Mouse (Mus musculus): ENCODE measurements around the gene Ppp4r1.

DNA sequence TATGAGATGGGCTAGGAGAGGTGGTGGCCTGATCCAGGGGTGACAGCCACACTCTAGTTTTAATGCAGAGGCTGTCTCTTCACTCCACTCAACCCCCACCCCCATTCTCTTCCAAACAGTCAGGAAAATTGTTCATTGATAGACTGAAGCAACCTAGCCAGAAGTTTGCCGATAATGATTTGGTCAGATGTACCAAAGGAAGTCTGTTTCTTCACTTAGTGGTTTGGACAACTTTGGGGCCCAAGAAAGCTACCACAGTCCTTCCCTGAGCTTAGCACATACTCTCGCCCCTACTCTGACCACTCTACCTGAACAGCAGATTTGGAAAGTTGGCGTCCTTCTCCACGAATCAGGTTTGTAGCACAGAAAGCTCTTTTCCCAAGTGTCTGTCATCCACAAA is 49.7 kb upstream of the Ppp4r1 start:
- no peak for TF ChIP-seq CTCF (IDR thresholded peaks at IDR 0.05; ENCODE audit: insufficient read depth, low read depth, low read length)
- no peak for TF ChIP-seq POLR2A (IDR thresholded peaks at IDR 0.05; ENCODE audit: insufficient read depth, low read depth, low read length)
